Mouse (Mus musculus): ENCODE measurements around the gene Lrit3.
A peak's percentile ranks its signal among the peaks of the same experiment; 100 is the strongest.

The Lrit3 gene

DNA sequence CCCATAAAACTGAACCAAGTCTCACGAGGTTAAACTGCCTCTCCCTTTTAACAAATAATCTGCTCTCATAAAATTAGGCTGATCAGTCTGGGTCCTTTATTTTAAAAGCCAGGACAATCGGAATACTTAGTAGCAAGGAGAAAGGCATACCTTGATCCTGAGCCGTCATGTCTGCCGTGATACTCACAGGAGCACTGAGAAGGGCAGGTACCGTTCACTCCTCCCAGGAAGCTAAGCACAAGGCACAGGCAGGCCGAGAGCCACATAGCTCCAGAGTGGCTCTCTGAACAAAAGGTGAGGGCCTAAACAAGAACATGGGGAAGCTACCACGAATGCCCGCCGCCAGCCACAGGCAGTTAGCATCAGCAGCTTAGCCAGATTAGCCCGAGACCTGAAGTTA, at the start of gene Lrit3:
Lrit3 (minus strand) TSS at position 266 of the 400 bp plus-strand sequence.
- DNase-seq (ENCODE audit: low spot score) = no peak

DNA sequence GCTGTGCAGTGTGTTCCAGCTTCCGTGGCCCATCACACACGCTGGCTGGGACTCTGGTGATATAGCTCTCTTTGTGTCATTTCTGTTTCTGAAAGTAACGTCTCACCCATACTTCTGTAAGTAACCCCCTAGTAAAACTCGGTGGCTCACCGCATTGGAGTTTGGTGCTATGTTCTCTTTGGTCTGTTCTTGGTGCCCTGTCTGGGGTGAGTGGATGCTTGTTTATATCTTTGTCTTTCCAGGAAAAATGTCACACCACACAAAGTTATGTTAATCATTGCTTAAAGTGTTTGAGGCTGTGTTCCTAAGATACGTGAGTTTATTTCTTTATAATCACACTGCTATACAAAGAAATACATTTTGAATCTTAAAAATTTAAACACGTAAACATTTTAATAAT, 43.0 kb upstream of the Lrit3 start:
- no peak for DNase-seq (ENCODE audit: low spot score)

DNA sequence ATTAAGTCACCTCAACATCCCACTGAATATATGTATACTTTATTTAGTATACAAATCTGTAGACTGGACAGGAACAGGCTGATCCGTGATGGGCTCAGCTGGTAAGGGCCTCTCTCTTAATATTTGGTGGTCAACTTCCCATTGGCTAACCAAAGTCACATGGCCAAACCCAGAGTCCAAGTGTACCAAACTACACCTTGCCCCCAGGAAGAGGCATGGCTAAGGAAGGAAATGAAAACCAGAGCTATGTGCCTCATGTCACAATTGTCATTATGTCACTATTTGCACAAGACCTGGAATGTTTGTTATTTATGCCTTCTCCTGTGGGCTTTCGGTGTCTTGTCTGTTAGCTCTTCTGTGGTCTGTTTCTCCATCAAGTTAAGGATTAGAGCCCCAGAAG, 42.0 kb upstream of the Lrit3 start:
- DNase-seq (ENCODE audit: low spot score) = no peak

DNA sequence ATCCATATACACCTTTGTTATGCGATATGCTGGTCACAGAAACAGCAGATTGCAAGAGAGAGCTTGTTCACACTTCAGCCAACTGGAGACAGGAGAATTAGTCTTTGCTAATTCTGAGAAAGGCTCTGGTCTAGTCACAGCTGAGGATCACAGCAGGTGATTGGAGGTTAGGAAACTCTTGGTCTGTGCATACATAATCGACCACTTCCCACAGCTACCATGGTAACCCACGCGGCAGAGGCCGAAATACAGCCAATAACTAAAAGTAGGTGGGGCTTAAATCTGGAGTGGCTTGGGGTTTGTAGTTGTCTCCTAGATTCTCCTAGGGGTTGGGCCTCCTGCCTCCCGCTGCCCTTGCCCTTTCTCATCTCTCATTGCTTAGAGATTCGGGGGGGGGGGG, 34.2 kb upstream of the Lrit3 start:
- DNase-seq (ENCODE audit: low spot score) = no peak

DNA sequence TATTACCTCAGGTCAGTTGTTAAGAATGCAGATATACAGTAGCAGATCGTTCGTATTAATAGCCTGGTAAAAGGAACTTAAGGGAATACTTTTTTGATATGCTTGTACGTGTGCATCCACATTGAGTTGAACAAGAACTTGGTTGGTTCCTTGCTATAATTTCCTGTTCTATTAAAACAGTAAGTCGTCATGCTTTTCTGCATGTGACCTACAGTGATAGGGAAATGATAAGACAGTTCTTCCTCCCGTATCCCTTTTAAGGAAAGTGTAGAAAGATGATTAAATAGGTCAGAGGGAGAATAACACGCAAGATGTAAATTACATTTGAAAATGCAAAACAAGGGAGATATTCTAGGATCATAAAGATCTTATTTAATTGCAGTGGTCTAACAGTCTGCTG, 33.1 kb upstream of the Lrit3 start:
- no peak for DNase-seq (ENCODE audit: low spot score)

DNA sequence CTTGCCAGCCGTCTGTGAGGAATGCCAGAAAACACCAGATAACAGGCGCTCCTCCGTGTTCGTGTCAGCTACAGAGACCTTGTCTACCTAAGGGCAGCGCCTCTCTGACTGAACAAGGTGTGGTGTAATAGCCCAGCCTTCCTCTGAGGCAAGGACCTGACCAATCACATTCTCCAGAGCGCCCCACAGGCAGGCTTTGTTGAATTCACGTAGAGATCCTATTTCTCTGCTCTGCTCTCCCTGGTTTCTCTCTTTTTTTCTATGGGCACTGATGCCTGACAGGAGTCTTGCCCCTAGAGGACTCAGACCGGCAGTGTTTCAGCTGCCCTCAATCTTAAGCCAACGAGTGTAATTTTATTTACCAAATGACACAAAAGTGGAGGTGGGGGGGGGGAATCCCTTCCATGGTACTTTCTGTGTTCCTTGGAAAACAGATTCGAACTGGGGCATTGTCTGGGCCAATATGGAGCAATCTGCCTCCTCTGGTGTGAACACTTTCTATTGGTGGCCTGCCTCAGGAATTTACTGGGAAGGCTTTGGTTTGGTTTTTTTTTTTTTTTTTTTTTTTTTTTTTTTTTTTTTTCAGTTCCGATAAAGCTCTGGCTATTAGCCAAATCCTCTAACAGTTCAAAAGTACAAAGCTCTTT, 32.3 kb upstream of the Lrit3 start:
- DNase-seq (ENCODE audit: low spot score) = no peak

DNA sequence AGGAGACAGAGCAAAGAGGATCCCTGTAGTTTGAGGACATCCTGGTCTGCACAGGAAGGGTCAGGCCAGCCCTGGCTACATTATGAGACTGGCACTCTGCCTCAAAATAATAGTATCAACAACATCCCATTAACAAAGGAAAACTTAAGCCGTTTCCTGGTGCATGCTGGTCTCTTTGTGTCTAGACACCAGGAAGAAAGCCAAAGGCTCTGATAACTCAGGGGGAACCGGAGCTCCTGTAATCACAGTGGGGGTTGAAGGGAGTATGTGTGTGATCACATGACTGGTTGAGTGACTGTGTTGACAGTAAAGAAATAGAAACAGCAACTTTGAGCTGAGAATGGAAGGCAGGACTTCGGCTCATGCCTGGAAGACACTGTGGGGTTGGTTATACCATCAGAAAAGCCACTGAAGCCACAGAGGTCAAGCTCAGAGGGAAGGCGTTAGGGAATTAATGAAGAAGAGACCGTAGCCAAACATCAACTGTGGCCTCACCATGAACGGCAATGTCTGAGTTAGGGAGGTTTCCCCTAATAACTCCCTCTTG, 31.6 kb upstream of the Lrit3 start, which contains the start of gene Cfi:
Cfi (plus strand) TSS at position 497 of the 547 bp plus-strand sequence.
- DNase-seq (ENCODE audit: low spot score) = no peak

DNA sequence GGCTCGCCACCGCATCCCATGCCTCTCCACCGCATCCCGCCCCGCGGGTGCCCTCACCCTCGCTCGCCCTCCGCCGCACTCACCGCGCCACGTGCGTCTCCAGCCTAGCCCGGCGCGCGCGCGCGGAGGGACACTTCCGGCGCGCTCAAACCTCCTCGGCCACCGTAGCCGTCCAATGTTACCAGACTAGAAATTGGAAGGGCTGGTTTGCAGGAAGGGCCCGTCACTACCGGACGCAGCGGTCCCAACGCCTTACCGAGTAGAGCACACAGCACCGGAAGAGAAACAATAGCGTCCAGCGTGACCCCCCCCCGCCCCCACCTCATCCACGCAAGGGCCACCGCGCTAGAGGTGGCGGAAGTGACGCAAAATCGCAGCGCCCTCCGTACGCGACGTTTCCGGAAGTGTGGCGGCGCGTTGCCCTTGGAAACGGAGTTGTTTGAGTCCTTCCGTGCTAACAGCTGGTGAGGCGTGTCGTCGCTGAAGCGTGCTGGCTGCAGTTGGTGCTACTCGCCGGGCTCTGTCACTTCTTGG, 27.3 kb upstream of the Lrit3 start, which contains the start of gene Gar1:
Gar1 (minus strand) TSS at position 362 of the 534 bp plus-strand sequence.
- peak; percentile 84 for DNase-seq (ENCODE audit: low spot score)

DNA sequence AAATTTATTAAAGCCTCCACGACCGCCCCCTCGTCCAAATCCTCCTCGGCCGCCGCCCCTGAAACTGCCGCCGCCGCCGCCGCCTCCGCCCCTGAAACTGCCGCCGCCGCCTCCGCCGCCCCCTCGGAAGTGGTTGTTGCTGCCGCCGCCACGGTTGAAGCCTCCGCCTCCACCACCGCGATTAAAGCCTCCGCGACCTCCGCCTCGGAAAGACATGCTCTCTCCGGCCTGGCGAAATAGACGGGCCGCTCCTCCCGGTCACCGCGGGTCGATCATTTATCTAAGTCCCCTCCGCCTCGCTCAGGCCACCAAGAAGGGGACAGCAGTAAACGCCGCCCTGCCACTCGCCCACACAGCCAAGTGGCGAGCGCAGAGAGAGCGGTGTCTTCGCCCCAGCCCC, 26.8 kb upstream of the Lrit3 start:
- DNase-seq (ENCODE audit: low spot score) = no peak

DNA sequence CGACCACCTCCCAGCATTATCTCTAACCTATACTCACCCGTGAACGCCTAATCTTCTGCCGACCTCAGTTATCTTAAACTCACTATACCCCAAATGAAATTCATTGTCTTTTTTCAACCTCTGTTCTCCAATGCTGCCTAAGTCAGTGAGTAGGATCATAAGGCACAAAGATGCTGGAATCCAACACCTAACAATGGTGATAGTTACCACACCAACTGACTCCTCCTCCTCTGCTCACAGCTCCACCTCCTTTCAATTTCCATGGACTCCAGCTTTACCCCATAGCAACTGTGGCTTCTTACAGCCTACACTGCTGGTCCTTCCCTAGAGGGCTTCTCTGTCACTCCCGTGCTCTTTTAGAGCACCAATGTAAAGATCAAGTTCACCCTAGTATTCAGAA, 23.9 kb upstream of the Lrit3 start:
- DNase-seq (ENCODE audit: low spot score) = no peak

DNA sequence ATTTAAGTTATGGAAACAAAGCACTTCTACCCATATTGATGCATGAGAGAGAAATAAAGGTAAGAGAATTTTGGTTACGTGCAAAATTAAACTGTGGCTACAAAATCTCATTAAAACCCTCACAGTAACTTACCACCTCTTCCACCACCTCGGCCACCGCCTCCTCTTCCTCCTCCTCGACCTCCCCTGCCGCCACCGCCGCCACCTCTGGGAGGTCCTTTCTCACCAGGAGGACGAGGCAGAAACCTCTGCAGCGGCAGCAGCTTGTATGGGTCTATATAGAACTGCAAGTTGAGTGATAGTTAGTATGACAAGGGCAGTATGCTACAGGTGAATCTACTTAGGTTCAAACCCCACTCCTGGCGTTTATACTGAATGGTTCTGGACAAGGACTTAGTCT, 22.9 kb upstream of the Lrit3 start:
- DNase-seq (ENCODE audit: low spot score) = no peak

DNA sequence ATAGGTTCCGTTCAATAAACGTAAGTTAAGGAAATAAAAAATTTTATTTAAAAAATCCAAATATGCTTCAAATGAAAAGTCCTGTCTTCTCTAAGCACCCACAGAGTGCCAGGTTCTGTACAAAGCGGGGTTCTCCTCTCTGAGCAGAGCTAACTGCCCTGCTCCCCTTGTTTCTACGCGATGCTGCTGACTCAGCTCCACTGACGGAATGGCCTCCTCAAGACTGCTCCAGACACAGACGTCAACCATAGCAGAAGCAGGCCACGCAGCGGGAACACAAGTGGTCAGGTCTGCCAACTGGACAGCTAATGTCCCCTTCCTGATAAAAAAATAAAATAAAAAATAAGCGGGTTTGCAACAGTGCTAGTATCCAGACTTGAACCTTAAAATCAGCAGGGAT, 21.1 kb upstream of the Lrit3 start:
- DNase-seq (ENCODE audit: low spot score) = no peak

DNA sequence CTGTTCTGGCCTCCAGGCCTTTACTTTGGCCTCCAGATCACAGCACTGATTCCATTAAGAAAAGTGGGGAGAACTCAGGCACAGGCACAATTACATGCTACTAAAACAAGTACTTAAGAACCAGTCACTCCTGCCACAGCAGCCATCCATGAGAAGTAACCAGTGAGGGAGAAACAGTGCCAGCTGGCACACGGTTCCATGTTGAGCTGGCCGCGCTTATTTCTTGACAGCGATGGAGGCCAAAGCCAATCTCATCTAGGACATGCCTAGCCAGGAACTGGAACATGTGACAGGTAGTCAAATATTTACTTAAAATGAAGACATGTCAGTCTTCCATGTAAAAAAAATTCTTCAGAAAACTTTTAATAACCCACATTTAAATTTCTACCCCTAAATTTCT, 20.3 kb upstream of the Lrit3 start:
- DNase-seq (ENCODE audit: low spot score) = no peak

DNA sequence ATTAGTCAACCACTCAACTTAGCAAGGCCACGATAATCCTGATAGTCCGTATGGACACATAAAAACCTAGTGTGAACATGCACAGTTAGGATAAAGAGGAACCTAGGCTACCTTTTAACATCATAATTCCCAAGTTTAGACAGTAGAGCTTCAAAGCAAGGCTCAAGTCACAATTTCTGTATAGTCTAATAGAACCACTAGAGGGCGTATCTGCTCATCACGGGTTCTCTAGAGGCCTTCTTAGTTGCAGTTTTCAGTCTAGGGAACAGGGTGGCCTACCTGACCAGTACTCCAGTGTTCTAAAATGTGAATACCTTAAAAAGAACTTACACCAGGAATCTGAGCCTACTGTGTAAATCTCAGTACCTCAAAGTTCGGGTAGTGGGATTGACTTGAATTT, 19.5 kb upstream of the Lrit3 start:
- peak; percentile 20 for DNase-seq (ENCODE audit: low spot score)

DNA sequence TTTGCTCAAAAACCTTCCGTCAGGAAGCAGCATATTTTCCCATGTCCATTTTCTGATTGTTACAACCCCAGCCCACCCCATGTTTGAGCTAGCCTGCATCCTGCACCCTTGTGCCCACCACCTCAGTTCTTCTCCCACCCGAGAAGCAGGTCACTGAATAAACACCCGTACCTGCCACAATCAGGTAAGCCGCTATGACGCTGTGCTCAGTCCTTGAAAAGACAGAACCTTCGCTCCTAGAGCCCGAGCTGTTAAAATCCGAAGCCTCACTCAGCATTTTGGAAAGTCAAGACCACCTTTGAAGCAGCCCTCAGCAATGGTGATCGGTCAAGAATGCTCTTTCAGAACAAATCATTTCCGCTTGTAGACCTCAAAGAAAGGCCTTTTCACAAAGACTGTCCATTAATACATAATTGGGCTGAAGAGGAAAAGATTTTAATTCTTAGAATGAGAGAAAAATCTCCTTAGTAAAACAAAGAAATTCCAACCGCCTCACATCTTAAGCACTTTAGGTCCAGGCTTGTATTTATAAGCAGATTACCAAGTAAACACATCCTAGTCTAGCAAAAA, 18.5 kb upstream of the Lrit3 start, which contains the start of gene Rrh:
Rrh (minus strand) TSS at position 382 of the 570 bp plus-strand sequence.
- no peak for DNase-seq (ENCODE audit: low spot score)

DNA sequence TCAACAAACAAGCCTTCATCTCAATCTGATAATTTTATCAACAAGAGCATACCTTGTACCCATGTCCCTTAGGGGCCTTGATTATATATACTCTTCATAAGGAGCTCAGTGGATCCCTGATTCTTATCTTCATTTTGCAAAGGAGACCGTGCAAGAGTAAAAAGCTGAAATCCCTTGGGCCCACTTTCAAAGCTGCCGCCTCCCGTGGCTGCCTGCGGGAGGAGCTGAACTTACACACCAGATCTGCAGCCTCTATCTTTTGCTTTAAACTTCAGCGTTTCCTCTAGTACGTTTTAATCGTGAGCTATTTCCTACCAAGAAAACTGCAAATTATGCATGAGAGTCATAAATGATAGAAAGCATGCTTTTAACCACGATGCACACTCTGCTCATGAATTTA, 17.9 kb upstream of the Lrit3 start:
- no peak for DNase-seq (ENCODE audit: low spot score)

DNA sequence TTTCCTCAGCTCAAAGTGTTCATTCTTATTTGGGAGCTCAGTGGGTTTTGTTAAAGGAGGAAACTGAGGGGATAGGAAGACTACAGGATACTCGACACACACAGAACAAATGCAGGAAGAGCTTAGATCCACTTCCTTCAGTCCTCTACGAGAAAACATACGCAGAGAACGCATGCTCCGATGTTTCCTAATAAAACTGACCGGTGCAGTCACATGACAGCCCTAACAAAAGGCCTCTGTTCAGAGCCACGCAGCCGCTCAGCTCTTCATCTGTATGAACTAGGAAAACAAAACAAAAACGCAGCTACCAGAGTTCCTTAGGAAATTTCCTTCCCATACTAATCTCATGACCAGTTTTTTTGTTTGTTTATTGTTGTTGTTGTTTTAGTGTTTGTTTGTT, 17.0 kb upstream of the Lrit3 start:
- DNase-seq (ENCODE audit: low spot score) = no peak

DNA sequence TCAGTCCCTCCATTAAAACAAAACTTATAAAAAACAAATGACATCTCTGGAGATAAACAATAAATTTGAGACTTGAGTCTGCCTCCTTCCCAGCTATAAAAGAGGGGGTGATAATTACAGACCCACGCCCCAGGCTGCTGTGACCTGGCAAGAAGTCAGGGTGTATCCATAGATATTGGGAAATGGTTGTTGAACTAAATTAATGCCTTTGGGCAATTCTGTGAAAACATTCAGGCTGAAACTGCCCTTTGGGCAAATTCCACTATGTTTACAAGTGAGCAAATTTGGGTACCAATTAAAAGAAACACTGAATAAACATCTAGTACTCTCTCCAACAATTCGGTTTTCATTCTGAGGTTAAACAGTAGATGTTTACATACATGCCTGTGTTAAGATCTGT, 4.8 kb downstream of the Lrit3 start:
- no peak for DNase-seq (ENCODE audit: low spot score)

DNA sequence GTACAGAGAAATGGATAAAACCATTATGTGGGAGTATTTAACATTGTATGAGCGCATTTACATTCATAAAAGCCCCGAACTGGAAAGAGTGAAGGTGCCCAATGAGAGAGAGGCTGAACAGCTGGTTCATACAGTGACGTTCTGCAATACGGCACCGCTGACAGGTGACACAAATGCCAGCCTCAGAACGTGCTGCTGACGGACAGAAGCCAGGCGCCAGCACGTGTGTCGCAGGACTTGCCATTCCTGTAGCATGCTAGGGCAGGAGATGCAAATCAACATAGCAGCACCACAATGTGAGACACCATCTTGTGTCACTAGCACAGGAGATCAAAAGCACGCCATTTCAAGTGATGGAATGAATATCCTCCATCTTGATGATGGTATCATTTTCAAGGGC, 5.3 kb downstream of the Lrit3 start:
- no peak for DNase-seq (ENCODE audit: low spot score)

DNA sequence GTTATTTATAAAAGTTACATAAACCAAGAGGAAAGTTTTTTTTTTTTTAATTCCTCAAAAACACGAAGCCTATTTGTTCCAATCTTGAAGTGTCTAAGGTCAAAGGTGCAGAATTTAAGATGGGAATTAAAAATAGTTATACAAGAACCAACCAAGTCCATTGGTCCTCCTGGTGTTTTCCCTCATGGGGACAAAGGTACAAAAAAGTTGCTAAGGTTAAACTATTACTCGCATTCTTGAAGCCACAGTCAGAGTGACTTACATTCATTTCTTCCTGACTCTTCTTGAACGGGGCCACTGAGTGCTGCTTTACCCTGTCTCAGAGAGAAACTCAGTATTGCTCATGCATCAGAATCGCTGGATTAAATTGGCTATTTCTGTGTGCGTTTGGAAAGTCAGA, 6.5 kb downstream of the Lrit3 start:
- no peak for DNase-seq (ENCODE audit: low spot score)

DNA sequence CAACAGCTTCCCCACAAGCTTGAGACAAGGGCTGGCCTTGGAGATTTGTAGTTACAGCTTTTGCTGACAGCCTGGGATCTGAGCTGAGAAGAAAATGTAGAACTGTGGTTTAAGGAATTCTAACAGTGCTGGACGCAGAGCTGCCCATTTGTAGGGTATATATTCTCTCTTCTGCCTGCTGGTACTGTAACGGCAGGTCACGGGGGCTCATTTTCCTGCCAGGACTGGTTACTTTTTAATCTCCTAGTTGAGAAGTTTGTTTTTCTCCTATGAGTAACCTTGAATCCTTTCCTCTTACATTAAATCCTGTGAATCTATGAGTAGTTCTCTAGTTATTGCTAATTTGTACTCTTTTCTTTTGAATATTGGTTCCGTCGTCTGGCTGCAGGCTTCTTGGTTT, 10.0 kb downstream of the Lrit3 start:
- DNase-seq (ENCODE audit: low spot score) = no peak

DNA sequence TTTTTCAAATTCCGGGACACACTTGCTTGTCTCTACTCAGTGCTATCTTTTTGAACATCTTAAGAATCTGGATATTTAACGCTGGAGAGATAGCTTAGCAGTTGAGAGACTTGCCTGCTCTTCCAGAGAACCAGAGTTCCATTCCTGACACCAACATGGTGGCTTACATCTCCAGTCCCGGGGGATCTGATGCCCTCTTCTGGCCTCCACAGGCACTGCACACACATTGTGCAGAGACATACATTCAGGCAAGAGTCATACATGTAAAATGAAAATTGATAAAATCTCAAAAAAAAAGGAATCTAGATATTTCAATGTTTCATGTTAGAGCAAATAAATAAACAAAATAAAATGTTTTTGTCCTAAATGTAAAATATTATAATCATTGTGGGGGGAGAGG, 21.1 kb downstream of the Lrit3 start:
- no peak for DNase-seq (ENCODE audit: low spot score)

DNA sequence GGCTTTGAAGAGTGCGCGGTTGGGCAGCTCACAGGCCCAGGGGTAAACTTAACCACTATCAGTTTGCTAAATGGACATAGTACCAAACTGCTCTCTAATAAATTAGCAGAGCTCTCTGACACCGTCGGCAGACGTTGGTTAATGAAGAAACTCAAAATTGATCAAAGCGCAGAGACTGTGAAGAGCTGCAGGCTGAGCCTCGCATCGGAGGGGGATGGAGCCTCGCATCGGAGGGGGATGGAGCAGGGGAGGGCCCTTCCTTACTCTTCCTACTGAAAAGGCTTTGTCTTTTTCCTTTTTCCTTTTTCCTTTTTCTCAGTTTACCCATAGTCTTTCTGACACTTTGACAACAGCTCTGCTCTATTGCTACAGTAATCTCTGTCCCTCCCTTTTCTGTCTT, 22.4 kb downstream of the Lrit3 start:
- DNase-seq (ENCODE audit: low spot score) = no peak

DNA sequence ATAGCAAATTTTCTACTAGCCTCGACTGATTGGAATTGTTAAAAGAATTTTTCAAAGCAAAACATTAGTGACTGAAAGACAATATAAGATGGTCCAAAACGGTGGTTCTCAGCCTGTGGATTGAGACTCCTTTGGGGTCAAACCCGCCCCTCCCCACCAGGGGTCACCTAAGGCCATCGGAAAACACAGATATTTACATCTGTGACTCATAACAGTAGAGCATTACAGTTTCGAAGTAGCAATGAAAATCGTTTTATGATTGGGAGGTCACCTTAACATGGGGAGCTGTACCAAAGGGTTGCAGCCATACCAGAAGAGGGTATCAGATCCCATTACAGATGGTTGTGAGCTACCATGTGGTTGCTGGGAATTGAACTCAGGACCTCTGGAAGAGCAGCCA, 32.6 kb downstream of the Lrit3 start:
- no peak for DNase-seq (ENCODE audit: low spot score)

All from layer of hippocampus, adult 9-10 months (tissue).